ENCODE assay signal across 13 mouse cellular contexts in the genomic region with DNA sequence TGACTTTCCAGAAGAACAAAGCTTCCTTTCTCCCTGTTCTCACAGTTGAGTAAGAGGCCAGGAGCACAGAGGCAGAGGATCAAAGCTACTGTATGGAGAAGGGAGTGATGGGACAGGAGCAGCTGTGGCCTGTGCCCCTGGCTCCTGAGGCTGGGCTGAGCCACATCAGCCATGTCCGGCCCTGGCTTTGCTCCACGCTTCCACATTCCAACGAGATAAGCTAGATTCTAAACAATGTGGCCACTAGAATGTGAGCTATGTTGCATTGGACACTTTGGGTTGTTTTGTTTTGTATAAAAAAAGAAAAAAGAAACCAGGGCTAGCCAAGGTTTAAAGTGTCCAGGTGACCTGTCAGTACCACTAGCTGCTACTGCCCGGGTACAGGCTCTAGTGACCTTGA. TPM values are rescaled to one million over a fixed set of nuclear protein-coding genes. Genes with fewer than 3 reads are reported as not detected.
DNase-seq lines count a peak whose midpoint lies in the region; ATAC-seq and TF ChIP-seq lines count a peak whose summit lies in the region.
"Had no signal": no experiment of that assay in that cellular context is flagged by ENCODE, and none has a peak within 500 bp of the region (broad histone marks: within the 10 kb centered on the region; RNA-seq: fewer than 3 reads in every experiment).

No protein-coding gene starts in this region.

- H3K79me2 ChIP-seq in myocyte (ENCODE audit: control insufficient read depth, insufficient read depth), result no peaks in the 10 kb centered on the region

- peak overlapping the region; percentile 31 for H3K4me2 ChIP-seq in myocyte (ENCODE audit: low read depth)
- H3K4me2 ChIP-seq: intestine, embryonic 15.5 days had no signal

- no peak for TF ChIP-seq POLR2A in testis, adult 2 months (IDR thresholded peaks at IDR 0.05; ENCODE audit: control insufficient read depth, low read depth, low read length)
- no peak for TF ChIP-seq POLR2A in myocyte (IDR thresholded peaks at IDR 0.05; ENCODE audit: insufficient read length, low read depth)

- H3K4me1 ChIP-seq in testis, adult 2 months (ENCODE audit: control insufficient read depth, insufficient read depth, low read length), result peaks cover 6% of the 10 kb centered on the region

- H3K27me3 ChIP-seq in testis, adult 2 months (ENCODE audit: control insufficient read depth, insufficient read depth, low read length), result no peaks in the 10 kb centered on the region
- no peaks in the 10 kb centered on the region for H3K27me3 ChIP-seq in myocyte (ENCODE audit: control insufficient read depth, insufficient read depth, insufficient read length)
- H3K27me3 ChIP-seq: intestine, embryonic 15.5 days had no signal

- DNase-seq in adrenal gland, postnatal 14 days, result peak; percentile 48
- no peak for DNase-seq in adrenal gland, adult 18-20 months (ENCODE audit: low spot score in 2 of 2)
- no peak for DNase-seq in testis, postnatal 14 days (ENCODE audit: low spot score)
- peak; percentile 62 to 69 for DNase-seq in kidney, postnatal 25 days
- no peak for DNase-seq in layer of hippocampus, adult 9-10 months (ENCODE audit: low spot score)
- DNase-seq: B cell, adult 2 months; left cerebral cortex, postnatal 4 days had no signal

- no peak overlapping the region for H3K4me3 ChIP-seq in testis, adult 2 months (ENCODE audit: control insufficient read depth, low read depth, low read length)
- H3K4me3 ChIP-seq in myocyte, result no peak overlapping the region
- H3K4me3 ChIP-seq: intestine, embryonic 15.5 days had no signal

- H3K36me3 ChIP-seq in testis, adult 2 months (ENCODE audit: control insufficient read depth, insufficient read depth, low read length), result no peaks in the 10 kb centered on the region
- peaks cover 10% of the 10 kb centered on the region for H3K36me3 ChIP-seq in myocyte (ENCODE audit: control insufficient read depth, insufficient read depth)

- no peak overlapping the region for H3ac ChIP-seq in myocyte (ENCODE audit: control insufficient read depth, insufficient read length)

- 0 out of 2 replicates have a peak overlapping the region, but pooled peaks have one; percentile 10 for H3K27ac ChIP-seq in testis, adult 2 months (ENCODE audit: control insufficient read depth, insufficient read depth, low read depth, low read length)
- H3K27ac ChIP-seq: intestine, embryonic 15.5 days; macrophage had no signal

- ATAC-seq in cerebellum, adult (ENCODE audit: insufficient number of reproducible peaks, low FRiP score, low TSS enrichment), result no peak
- ATAC-seq: intestine, embryonic 15.5 days had no signal

- TF ChIP-seq CTCF in testis, adult 2 months (IDR thresholded peaks at IDR 0.05; ENCODE audit: control insufficient read depth, insufficient read depth, insufficient replicate concordance, low read depth, low read length), result no peak

TF ChIP-seq in myocyte, 11 proteins besides CTCF, POLR2A, EP300 and RAD21:
- TF ChIP-seq CEBPB (IDR thresholded peaks at IDR 0.05; ENCODE audit: insufficient read depth, poor library complexity, severe bottlenecking), result no peak
- no peak for TF ChIP-seq SRF (IDR thresholded peaks at IDR 0.05; ENCODE audit: control insufficient read depth, insufficient read length, low read depth)
- TF ChIP-seq E2F4 (IDR thresholded peaks at IDR 0.05; ENCODE audit: insufficient read depth), result no peak
- peak; percentile 33 to 98 (median 96) for TF ChIP-seq MYOD1 (IDR thresholded peaks at IDR 0.05; ENCODE audit: control insufficient read depth in 1 of 3, insufficient read length in 2 of 3, low read depth in 2 of 3)
- TF ChIP-seq MAX (IDR thresholded peaks at IDR 0.05; ENCODE audit: low read depth), result no peak
- TF ChIP-seq REST (IDR thresholded peaks at IDR 0.05; ENCODE audit: insufficient read depth, insufficient read length), result no peak
- no peak for TF ChIP-seq POLR2AphosphoS2 (IDR thresholded peaks at IDR 0.05; ENCODE audit: insufficient read length, low read depth)
- peak; percentile 48 to 94 (median 85) for TF ChIP-seq MYOG (IDR thresholded peaks at IDR 0.05; ENCODE audit: control insufficient read depth in 1 of 3, insufficient read depth in 1 of 3, insufficient read length in 2 of 3, low read depth in 2 of 3)
- TF ChIP-seq USF1 (IDR thresholded peaks at IDR 0.05; ENCODE audit: low read depth), result no peak
- TF ChIP-seq TCF3 (IDR thresholded peaks at IDR 0.05; ENCODE audit: insufficient read length, low read depth), result peak; percentile 61
- no peak for TF ChIP-seq TCF12 (IDR thresholded peaks at IDR 0.05; ENCODE audit: insufficient read depth, poor library complexity, severe bottlenecking)

RNA-seq across cellular contexts. Expression of a gene that starts 54.7 kb away (rescaled TPM):
- 20.7 and 20.8 TPM in 2 replicates for total RNA-seq in adrenal gland, postnatal 14 days (2021)
- total RNA-seq in adrenal gland, adult 18-20 months (2021), result 10 to 100 TPM; 26.4 to 28.8 TPM
- 9.1 and 12.2 TPM in 2 replicates for polyA plus RNA-seq in testis, adult 2 months (2012; rRNA removed)
- 10.4 TPM for polyA plus RNA-seq in myocyte (2012; fragmentation: generic; extraction: Trizol)

RNA-seq across cellular contexts. Expression of a gene that starts 54.9 kb away (rescaled TPM):
- total RNA-seq in adrenal gland, postnatal 14 days (2021), result 0.30 and 0.44 TPM in 2 replicates
- total RNA-seq in adrenal gland, adult 18-20 months (2021), result not detected
- 64.0 and 65.4 TPM in 2 replicates for polyA plus RNA-seq in testis, adult 2 months (2012; rRNA removed)
- not detected for polyA plus RNA-seq in myocyte (2012; fragmentation: generic; extraction: Trizol)
- total RNA-seq: gastrocnemius, postnatal 4 days had no signal
- polyA plus RNA-seq: macrophage had no signal

Comparison
In these comparisons a context has a peak if more than half of its experiments do, and no peak if none do; other contexts are left out.
1. DNase-seq: peak in adrenal gland, postnatal 14 days (single experiment) and kidney, postnatal 25 days (2 of 2); none in adrenal gland, adult 18-20 months (0 of 2), testis, postnatal 14 days (single experiment) and layer of hippocampus, adult 9-10 months (single experiment).